Mouse (Mus musculus) bone marrow, adult 2 months (tissue): Measurements from ENCODE around the gene Iqcj.

ENCODE experiments used
- CTCF ChIP-seq: fragments of 200-500 bp; IDR thresholded peaks from 2 replicates; pipeline ENCODE4 v1.5.1; 2011; ENCODE audit warnings: low read length, control low read depth; ENCODE audit not compliant: control insufficient read depth, insufficient read depth
- POLR2A ChIP-seq: fragments of 200-500 bp; IDR thresholded peaks from 2 replicates; pipeline ENCODE4 v1.6.1; 2011; ENCODE audit warnings: low read depth, mild to moderate bottlenecking, control low read depth, low read length, borderline replicate concordance; ENCODE audit not compliant: control insufficient read depth

DNA sequence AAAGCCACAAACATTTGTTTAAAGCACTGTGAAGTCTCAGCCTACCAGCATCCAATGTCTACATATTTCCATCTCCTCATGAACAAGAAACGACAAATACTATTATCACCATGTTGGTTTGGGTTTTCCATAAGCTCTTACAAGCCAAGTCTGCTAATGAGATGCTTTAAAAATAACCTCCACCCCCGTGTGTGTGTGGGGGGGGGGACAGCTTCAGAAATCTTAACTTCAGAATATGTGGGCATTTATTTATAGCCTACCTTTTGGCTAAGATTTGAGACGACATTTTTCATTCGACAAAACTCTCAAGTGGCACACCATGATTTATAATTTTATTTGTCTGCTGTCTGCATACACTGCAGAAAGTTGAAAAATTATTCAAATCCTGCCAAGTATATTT lies 185.4 kb downstream of the Iqcj start:
- TF ChIP-seq CTCF (no peak), POLR2A (no peak)
